Mouse (Mus musculus) liver, embryonic 18 days (tissue): ENCODE data around the gene Riiad1. TPM values are rescaled to one million over a fixed set of nuclear protein-coding genes. Genes with fewer than 3 reads are reported as not detected.

Experiments
- polyA plus RNA-seq: library from polyadenylated mRNA; depleted of rRNA; stranded (reverse); fragments of >200 nt; gene quantifications from 2 replicates; pipeline ENCODE4 v1.2.3, GENCODE M21; 2012; rRNA removed

Riiad1 gene
- polyA plus RNA-seq, result 0.05 and 0.10 TPM in 2 replicates

DNA sequence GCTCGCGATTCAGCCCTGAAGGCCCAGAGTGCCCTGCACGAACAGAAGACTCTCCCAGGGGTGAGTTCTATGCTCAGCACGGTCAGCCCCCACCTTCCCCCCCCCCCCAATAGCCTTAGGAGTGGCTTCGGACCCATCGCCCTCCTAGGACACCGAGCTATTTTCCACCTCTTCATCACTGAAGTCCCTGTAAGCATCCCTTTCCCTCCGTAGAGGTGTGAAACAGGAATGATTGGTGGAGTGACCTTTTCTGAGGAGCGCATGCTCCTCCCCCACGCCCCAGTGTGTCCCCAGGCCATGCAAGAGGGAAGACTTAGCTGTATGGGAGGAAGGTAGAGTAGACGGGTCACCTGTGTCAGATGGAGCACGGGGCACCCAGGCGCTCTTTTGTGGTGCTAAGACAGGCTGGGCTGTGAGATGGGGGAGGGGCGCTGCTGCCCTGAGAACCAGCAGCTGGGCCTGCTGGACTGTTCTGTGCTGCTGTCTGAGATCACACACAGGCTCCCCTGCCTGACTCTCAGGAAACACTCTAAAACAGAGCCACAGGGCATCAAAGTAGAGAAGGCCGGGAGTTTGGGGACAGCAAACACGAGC lies at the start of gene Riiad1:
Riiad1 (minus strand) TSS at position 51 of the 594 bp plus-strand sequence.

DNA sequence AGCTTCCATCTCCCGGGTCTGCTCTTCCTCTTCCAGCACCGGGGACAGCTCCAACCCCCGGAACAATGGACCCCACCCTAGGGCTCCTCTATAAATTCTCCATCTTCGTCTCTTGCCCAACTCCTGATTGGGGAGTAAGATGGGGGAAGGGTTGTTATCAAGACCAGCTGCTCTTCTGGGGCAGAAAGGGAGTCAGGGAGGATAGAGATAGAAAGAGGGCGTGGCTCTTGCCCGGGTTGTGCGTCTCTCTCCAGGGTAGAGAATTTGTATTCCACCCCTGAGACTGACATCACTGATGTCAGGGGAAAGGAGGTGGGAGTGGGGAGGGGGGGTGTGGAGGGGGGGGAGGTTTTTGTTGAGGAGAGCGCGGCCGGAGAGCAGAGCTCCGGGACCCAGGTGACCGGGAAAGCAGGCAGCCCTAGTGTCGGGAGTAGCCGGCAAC lies 2.1 kb downstream of the Riiad1 start, which contains the start of gene Celf3:
Celf3 (plus strand) TSS at position 315 of the 442 bp plus-strand sequence.

DNA sequence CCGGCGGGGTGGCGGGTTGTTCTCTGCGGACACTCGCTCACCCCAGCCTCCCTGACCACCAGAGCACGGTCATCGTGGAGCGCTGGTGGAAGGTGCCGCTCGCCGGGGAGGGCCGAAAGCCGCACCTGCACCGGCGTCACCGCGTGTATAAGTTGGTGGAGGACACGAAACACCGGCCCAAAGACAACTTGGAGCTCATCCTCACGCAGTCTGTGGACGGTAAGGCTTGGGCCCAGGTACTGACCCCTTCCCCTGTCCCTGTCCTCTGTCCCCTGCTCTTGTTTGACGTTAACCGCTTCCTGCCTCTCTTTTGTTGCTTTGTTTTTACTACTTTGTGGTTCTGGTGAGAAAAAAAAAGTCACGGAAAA lies 36.6 kb downstream of the Riiad1 start, which contains the start of gene Oaz3:
Oaz3 (minus strand) TSS at position 319 of the 368 bp plus-strand sequence.

DNA sequence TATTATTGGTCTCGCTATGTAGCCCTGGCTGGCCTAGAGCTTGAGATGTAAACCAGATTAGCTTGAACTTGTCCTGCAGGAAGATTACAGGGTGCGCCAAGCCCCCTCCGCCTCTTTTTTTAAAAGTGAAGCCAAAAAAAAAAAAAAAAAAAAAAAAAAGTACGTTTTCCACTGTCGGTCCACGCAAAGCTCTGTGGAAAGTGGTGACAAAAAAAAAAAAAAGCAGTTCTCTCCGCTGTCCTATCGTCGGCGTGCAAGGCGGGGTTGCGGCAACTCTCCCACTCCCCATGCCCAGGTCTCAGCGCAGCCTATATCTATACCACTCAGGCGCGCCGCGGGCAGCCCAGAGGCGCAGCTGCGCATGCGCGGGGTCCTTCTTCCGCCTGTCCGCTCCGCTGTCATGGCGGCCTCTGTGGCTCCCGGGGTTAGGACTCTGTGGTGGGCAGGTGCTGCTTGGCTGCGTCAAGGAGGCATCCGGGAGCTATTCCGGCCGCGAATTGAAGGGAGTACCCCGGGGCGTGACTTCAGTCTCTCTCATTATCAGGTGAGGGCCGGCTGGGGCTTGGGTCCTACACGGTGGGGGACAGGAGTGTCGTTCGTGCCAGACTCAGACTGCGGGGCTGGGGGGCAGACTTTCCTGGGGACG lies 37.1 kb downstream of the Riiad1 start, which contains the start of gene Mrpl9:
Mrpl9 (plus strand) TSS at position 368 of the 646 bp plus-strand sequence.

Other genes with a start within 250 kb of the Riiad1 start
- not detected in 2 replicates for gene Gm4778, start 216.3 kb downstream of the Riiad1 start, polyA plus RNA-seq
- 4.2 TPM in 2 replicates for gene Them4, start 170.3 kb downstream of the Riiad1 start, polyA plus RNA-seq
- not detected in 2 replicates for gene Them5, start 138.2 kb downstream of the Riiad1 start, polyA plus RNA-seq
- gene C2cd4d, start 117.9 kb downstream of the Riiad1 start, polyA plus RNA-seq, result 0.08 TPM in 2 replicates
- 3.4 and 5.7 TPM in 2 replicates for gene Rorc, start 107.5 kb downstream of the Riiad1 start, polyA plus RNA-seq
- gene Lingo4, start 81.8 kb downstream of the Riiad1 start, polyA plus RNA-seq, result 0.02 and 0.03 TPM in 2 replicates
- gene Tdrkh, start 67.1 kb downstream of the Riiad1 start, polyA plus RNA-seq, result 2.6 and 2.8 TPM in 2 replicates
- 31.1 and 34.7 TPM in 2 replicates for gene Mrpl9, start 37.0 kb downstream of the Riiad1 start, polyA plus RNA-seq
- 0.13 TPM in 1 of 2 replicates, not detected in the other for gene Oaz3, start 36.4 kb downstream of the Riiad1 start, polyA plus RNA-seq
- gene Celf3, start 2.0 kb downstream of the Riiad1 start, polyA plus RNA-seq, result 0.02 and 0.06 TPM in 2 replicates
- gene Snx27, start 102.4 kb upstream of the Riiad1 start, polyA plus RNA-seq, result 4.8 and 5.2 TPM in 2 replicates
- not detected in 2 replicates for gene Gm10972, start 162.8 kb upstream of the Riiad1 start, polyA plus RNA-seq
- 10.1 and 14.4 TPM in 2 replicates for gene Tuft1, start 178.5 kb upstream of the Riiad1 start, polyA plus RNA-seq
- 136 and 216 TPM in 2 replicates for gene Selenbp2, start 213.2 kb upstream of the Riiad1 start, polyA plus RNA-seq